ENCODE assay signal across 29 mouse cellular contexts in the genomic region with DNA sequence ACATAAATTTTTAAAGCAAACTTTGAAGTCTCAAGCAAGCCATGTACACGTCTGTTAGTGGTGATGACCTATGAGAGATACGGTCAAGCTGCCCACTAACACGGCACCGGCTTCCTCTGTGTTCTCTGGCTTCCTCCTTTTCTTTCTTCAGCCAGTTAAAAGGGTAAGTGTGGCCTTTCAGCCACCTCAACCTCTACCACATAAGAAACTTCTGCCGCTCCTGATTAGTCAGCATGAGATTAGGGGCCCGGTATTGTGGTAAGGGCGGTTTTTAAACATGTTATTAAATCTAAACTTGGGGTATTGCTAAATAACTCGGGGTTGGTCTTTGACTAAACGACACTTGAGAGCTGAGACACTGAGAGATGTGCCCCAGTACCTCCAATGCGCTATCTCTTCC. TPM values are rescaled to one million over a fixed set of nuclear protein-coding genes. Genes with fewer than 3 reads are reported as not detected.
A peak's percentile ranks its signal among the peaks of the same experiment; 100 is the strongest.
DNase-seq lines count a peak whose midpoint lies in the region; ATAC-seq and TF ChIP-seq lines count a peak whose summit lies in the region.
"Had no signal": no experiment of that assay in that cellular context is flagged by ENCODE, and none has a peak within 500 bp of the region (broad histone marks: within the 10 kb centered on the region; RNA-seq: fewer than 3 reads in every experiment).

No protein-coding gene starts in this region.

- peak overlapping the region; percentile 85; the same call in 1 of the 2 replicates for H3K27ac ChIP-seq in layer of hippocampus, adult 2 months
- H3K27ac ChIP-seq: hindbrain, embryonic 12.5 days; limb, embryonic 12.5 days; liver, embryonic 13.5 days; midbrain, embryonic 15.5 days; neural tube, embryonic 15.5 days had no signal

- TF ChIP-seq CTCF in layer of hippocampus, adult 2 months (conservative IDR thresholded peaks at IDR 0.05), result no peak

- no peak for DNase-seq in layer of hippocampus, adult 2 months (ENCODE audit: low spot score in 2 of 2)
- DNase-seq in layer of hippocampus, adult 9-11 months, result no peak
- DNase-seq in ovary, postnatal 14 days (ENCODE audit: low spot score), result no peak
- DNase-seq in kidney, adult 18-20 months, result no peak
- DNase-seq: B cell, adult 2 months; cerebellum, adult 18-20 months; cerebellum, postnatal 25 days; forebrain, postnatal 0 days; gastrocnemius, postnatal 14 days; heart, adult 18-20 months; heart, postnatal 10 days; kidney, adult 2 months; kidney, postnatal 14 days; layer of hippocampus, postnatal 36 days; liver, embryonic 13.5 days; lung, adult 2 months; lung, postnatal 14 days; right cerebral cortex, postnatal 14 days had no signal

- ATAC-seq in common myeloid progenitor, adult 5-6 weeks (replicated peaks; ENCODE audit: low read depth, poor library complexity, severe bottlenecking), result peak; percentile 94
- ATAC-seq in megakaryocyte progenitor cell, adult 5-6 weeks (replicated peaks; ENCODE audit: poor library complexity), result peak; percentile 87
- no peak for ATAC-seq in erythroid progenitor cell, adult 5-6 weeks (replicated peaks; ENCODE audit: low FRiP score, poor library complexity, severe bottlenecking)
- ATAC-seq: forebrain, postnatal 0 days; midbrain, embryonic 15.5 days had no signal

- no peak overlapping the region for H3K4me3 ChIP-seq in layer of hippocampus, adult 2 months
- H3K4me3 ChIP-seq: heart, embryonic 12.5 days; hindbrain, embryonic 12.5 days; limb, embryonic 12.5 days; liver, embryonic 13.5 days; midbrain, embryonic 15.5 days; neural tube, embryonic 15.5 days had no signal

RNA-seq across cellular contexts. Expression of a gene that starts 10.0 kb away (rescaled TPM):
- total RNA-seq in layer of hippocampus, adult 2 months (2021), result 10 to 100 TPM; 23.1 to 24.8 TPM
- 0.19 and 0.27 TPM in 2 replicates for total RNA-seq in common myeloid progenitor, adult 5-6 weeks (2017)
- total RNA-seq in megakaryocyte progenitor cell, adult 5-6 weeks (2015), result 0.12 and 1.3 TPM in 2 replicates
- 0.20 and 0.29 TPM in 2 replicates for total RNA-seq in megakaryocyte progenitor cell, adult 5-6 weeks (2017)
- 0.84 and 2.9 TPM in 2 replicates for total RNA-seq in erythroid progenitor cell, adult 5-6 weeks (2015; ENCODE audit: low replicate concordance)
- 2.3 and 3.0 TPM in 2 replicates for total RNA-seq in erythroid progenitor cell, adult 5-6 weeks (2017; ENCODE audit: low replicate concordance)

RNA-seq across cellular contexts. Expression of a gene that starts 17.1 kb away (rescaled TPM):
- total RNA-seq in layer of hippocampus, adult 2 months (2021), result 10 to 100 TPM; 18.2 to 18.3 TPM
- total RNA-seq in common myeloid progenitor, adult 5-6 weeks (2017), result 39.5 and 43.8 TPM in 2 replicates
- 53.5 and 71.5 TPM in 2 replicates for total RNA-seq in megakaryocyte progenitor cell, adult 5-6 weeks (2015)
- total RNA-seq in megakaryocyte progenitor cell, adult 5-6 weeks (2017), result 47.8 and 54.8 TPM in 2 replicates
- total RNA-seq in erythroid progenitor cell, adult 5-6 weeks (2015; ENCODE audit: low replicate concordance), result 141 and 176 TPM in 2 replicates
- 147 and 174 TPM in 2 replicates for total RNA-seq in erythroid progenitor cell, adult 5-6 weeks (2017; ENCODE audit: low replicate concordance)

RNA-seq across cellular contexts. Expression of a gene that starts 17.1 kb away (rescaled TPM):
- total RNA-seq in layer of hippocampus, adult 2 months (2021), result 1 to 10 TPM; 1.8 to 3.5 TPM
- 10.9 and 19.5 TPM in 2 replicates for total RNA-seq in common myeloid progenitor, adult 5-6 weeks (2017)
- 40.3 and 41.8 TPM in 2 replicates for total RNA-seq in megakaryocyte progenitor cell, adult 5-6 weeks (2015)
- total RNA-seq in megakaryocyte progenitor cell, adult 5-6 weeks (2017), result 12.3 and 15.5 TPM in 2 replicates
- total RNA-seq in erythroid progenitor cell, adult 5-6 weeks (2015; ENCODE audit: low replicate concordance), result 131 and 194 TPM in 2 replicates
- total RNA-seq in erythroid progenitor cell, adult 5-6 weeks (2017; ENCODE audit: low replicate concordance), result 90.5 and 96.5 TPM in 2 replicates

RNA-seq across cellular contexts. Expression of a gene that starts 29.6 kb away (rescaled TPM):
- total RNA-seq in layer of hippocampus, adult 2 months (2021), result 1 to 10 TPM; 1.3 to 1.5 TPM
- not detected in 2 replicates for total RNA-seq in common myeloid progenitor, adult 5-6 weeks (2017)
- not detected in 2 replicates for total RNA-seq in megakaryocyte progenitor cell, adult 5-6 weeks (2015)
- total RNA-seq in megakaryocyte progenitor cell, adult 5-6 weeks (2017), result 0.30 TPM in 1 of 2 replicates, not detected in the other
- total RNA-seq in erythroid progenitor cell, adult 5-6 weeks (2015; ENCODE audit: low replicate concordance), result not detected in 2 replicates
- 1.9 and 6.4 TPM in 2 replicates for total RNA-seq in erythroid progenitor cell, adult 5-6 weeks (2017; ENCODE audit: low replicate concordance)
- total RNA-seq: adrenal gland, adult 18-20 months; forebrain, postnatal 0 days; gastrocnemius, postnatal 14 days; heart, adult 18-20 months; heart, postnatal 10 days; left cerebral cortex, postnatal 10 days had no signal

RNA-seq across cellular contexts. Expression of a gene that starts 29.7 kb away (rescaled TPM):
- not detected for total RNA-seq in layer of hippocampus, adult 2 months (2021)
- not detected in 2 replicates for total RNA-seq in common myeloid progenitor, adult 5-6 weeks (2017)
- total RNA-seq in megakaryocyte progenitor cell, adult 5-6 weeks (2015), result not detected in 2 replicates
- not detected in 2 replicates for total RNA-seq in megakaryocyte progenitor cell, adult 5-6 weeks (2017)
- total RNA-seq in erythroid progenitor cell, adult 5-6 weeks (2015; ENCODE audit: low replicate concordance), result not detected in 2 replicates
- not detected in 2 replicates for total RNA-seq in erythroid progenitor cell, adult 5-6 weeks (2017; ENCODE audit: low replicate concordance)
- total RNA-seq: adrenal gland, adult 18-20 months; forebrain, postnatal 0 days; gastrocnemius, postnatal 14 days; heart, adult 18-20 months; heart, postnatal 10 days; layer of hippocampus, adult 18-20 months; layer of hippocampus, postnatal 36 days; left cerebral cortex, postnatal 10 days had no signal

Comparison
In these comparisons a context has a peak if more than half of its experiments do, and no peak if none do; other contexts are left out.
1. RNA of a gene that starts 10.0 kb away (total RNA-seq): 23.1 to 24.8 TPM in layer of hippocampus, adult 2 months; 0.84 to 3.0 TPM in erythroid progenitor cell, adult 5-6 weeks, 0.12 to 1.3 TPM in megakaryocyte progenitor cell, adult 5-6 weeks and 0.19 to 0.27 TPM in common myeloid progenitor, adult 5-6 weeks; every median in the first group is over 4 times any median in the second.